Mouse (Mus musculus) limb, embryonic 11.5 days (tissue): ENCODE measurements at regions not wholly inside any gene's neighbourhood (a gene's known extent, or its start where the extent isn't known, plus 50 kb on each side); places are given as distances from the start of the nearest gene placed in this dataset.

Experiments used
- ATAC-seq: fragments of 200-750 bp; cut with Nextera tagmentation; 2 replicates; pipeline ENCODE4 v1.8.0; 2017; ENCODE audit warnings: low read depth; ENCODE audit not compliant: insufficient number of reproducible peaks, low FRiP score, low TSS enrichment
- DNase-seq: peaks from one replicate; pipeline ENCODE4 v3.0.0-alpha.2; 2015; ENCODE audit warnings: low spot score
- H3K27ac ChIP-seq: fragments of 300-500 bp; sonication (generic); replicated peaks from 2 replicates; pipeline ENCODE4 v1.5.1; 2014; ENCODE audit warnings: low read depth, mild to moderate bottlenecking, low read length
- H3K27me3 ChIP-seq: fragments of 300-500 bp; sonication (generic); 2 replicates; pipeline ENCODE4 v1.6.1; 2014; ENCODE audit warnings: mild to moderate bottlenecking, low read length, mixed read lengths; ENCODE audit not compliant: control insufficient read depth, insufficient read depth
- H3K36me3 ChIP-seq: fragments of 300-500 bp; sonication (generic); 2 replicates; pipeline ENCODE4 v1.6.1; 2014; ENCODE audit warnings: mild to moderate bottlenecking, low read length, moderate library complexity, mixed read lengths; ENCODE audit not compliant: control insufficient read depth, insufficient read depth
- H3K4me1 ChIP-seq: fragments of 300-500 bp; sonication (generic); 2 replicates; pipeline ENCODE4 v1.6.1; 2014; ENCODE audit warnings: low read length, mixed read lengths; ENCODE audit not compliant: control insufficient read depth, insufficient read depth
- H3K4me2 ChIP-seq: fragments of 300-500 bp; sonication (generic); 2 replicates; pipeline ENCODE4 v1.6.1; 2014; ENCODE audit warnings: low read depth, mild to moderate bottlenecking, moderate library complexity; ENCODE audit not compliant: severe bottlenecking
- H3K4me3 ChIP-seq: fragments of 300-500 bp; sonication (generic); 2 replicates; pipeline ENCODE4 v1.5.1; 2014; ENCODE audit warnings: low read depth, low read length
- H3K9ac ChIP-seq: fragments of 300-500 bp; sonication (generic); 2 replicates; pipeline ENCODE4 v1.6.1; 2014; ENCODE audit warnings: mild to moderate bottlenecking, low read length
- H3K9me3 ChIP-seq: fragments of 300-500 bp; sonication (generic); 2 replicates; pipeline ENCODE4 v1.6.1; 2016; ENCODE audit warnings: low read length; ENCODE audit not compliant: control insufficient read depth
- WGBS: fragments of 180-500 bp; shearing (Covaris S2); extraction: QIAGEN DNeasy Blood & Tissue Kit; methylation state at CpG from one replicate; pipeline ENCODE4 v1.1.7; 2014; 5-methylcytosine and 5-hydroxymethylcytosine counted together

DNA sequence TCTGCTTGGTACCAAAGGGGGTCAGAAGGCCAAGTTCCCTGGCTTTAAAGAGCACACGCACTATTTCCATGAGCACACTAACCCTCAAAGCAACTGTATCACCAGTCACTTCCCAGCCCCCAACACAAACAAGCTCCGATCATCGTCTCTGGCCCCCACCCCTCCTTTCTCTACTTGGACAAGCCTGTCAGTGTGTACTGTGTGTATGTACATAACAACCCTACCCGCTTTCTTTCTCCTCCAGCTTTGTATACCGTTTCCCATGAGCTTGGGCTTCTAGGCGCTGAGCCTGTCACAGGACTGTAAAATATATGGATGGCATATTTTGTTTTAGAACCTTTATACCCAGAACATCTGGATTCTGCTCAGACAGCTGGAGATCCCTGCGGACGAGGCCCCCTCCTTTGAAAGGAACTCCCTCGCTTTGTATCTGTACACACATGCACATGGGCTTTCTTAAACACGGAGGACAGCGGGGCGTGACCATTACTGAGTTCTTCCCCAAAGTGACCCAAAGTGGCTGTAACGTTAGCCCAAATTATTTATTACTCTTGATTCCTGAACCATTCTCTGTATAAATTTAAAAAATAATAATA lies 95.1 kb downstream of the Cpn2 start:
- Histone ChIP-seq H3K4me2 (no peak overlapping the region), H3K9me3 (no peaks in the 10 kb centered on the region), H3K4me3 (no peak overlapping the region), H3K4me1 (peaks cover 44% of the 10 kb centered on the region), H3K27ac (peak overlapping the region; percentile 70), H3K27me3 (no peaks in the 10 kb centered on the region), H3K36me3 (no peaks in the 10 kb centered on the region), H3K9ac (no peak overlapping the region)
- 30% methylated on average over 13 of the region's 13 CpGs for WGBS
- no peak for DNase-seq
- ATAC-seq, result peak; percentile 46

DNA sequence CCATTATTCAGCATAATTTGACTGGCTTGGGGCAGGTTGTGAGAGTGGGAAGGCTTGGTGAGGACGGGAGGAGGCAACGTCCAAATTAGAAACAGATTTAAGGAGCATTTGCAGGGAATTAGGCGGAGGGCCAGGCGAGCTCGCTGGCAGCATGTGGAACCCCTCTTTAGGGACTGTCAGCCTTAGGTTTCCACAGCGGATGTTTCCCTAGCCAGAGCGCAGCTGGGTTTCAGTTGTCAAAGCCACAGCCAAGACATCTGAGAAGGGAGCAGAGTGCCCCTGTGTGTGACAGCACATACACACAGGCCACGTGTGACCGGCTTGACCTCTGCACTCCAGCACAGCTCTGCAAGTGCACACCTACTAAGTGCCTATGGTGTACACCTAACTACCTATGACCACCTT lies 94.5 kb downstream of the Cpn2 start:
- 8% methylated on average over 9 of the region's 9 CpGs for WGBS
- H3K9ac ChIP-seq, result no peak overlapping the region
- H3K4me2 ChIP-seq, result no peak overlapping the region
- peak; percentile 65 for ATAC-seq
- peak overlapping the region; percentile 65 for H3K27ac ChIP-seq
- no peak overlapping the region for H3K4me3 ChIP-seq
- H3K36me3 ChIP-seq, result no peaks in the 10 kb centered on the region
- DNase-seq, result peak; percentile 84
- H3K4me1 ChIP-seq, result peaks cover 44% of the 10 kb centered on the region
- H3K27me3 ChIP-seq, result no peaks in the 10 kb centered on the region
- no peaks in the 10 kb centered on the region for H3K9me3 ChIP-seq

DNA sequence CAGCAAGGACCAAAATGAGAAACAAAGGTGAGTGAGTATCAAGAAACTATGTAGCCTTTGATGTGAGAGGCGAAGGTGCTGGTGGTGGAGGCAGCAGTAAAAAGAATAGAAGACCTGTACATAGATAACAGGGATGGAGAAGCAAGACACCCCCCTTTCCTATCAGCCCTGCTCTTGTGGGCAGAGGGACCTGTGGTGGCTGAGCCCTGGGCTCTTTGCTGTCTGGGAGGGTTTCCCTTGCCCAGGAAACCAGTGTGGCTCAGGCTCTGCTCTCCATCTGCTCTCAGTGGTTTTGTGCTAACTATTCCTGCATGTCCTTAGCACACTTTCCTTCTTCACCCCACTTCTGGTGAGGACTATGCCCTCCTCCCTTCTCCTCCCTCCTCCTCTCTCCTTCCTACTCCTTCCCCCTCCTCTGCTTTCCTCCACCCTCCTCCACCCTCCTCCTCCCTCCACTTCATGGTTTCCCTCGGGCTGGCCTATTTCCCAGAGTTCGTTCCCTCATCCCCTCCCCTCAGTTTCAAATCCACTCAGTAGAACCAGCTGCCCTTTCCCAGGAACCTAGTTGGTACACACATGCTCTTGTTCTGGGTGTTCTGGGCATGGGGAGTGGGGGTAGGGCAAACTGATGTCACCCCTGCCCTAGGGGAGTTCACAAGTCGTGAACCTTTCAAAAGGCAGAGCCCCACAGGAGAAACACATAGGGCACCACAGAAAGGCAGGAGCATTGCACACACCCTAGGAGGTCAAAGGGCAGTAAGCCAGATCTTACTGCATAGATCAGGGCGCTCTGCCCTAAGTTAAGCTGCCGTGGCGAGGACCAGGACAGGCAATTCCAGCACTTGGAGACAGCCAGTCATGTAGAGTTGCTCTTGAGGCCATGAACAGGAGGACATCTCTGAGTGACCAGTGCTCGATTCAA lies 93.1 kb downstream of the Cpn2 start:
- DNase-seq, result no peak
- no peaks in the 10 kb centered on the region for H3K27me3 ChIP-seq
- no peak overlapping the region for H3K9ac ChIP-seq
- 38% methylated on average over 8 of the region's 8 CpGs for WGBS
- H3K9me3 ChIP-seq, result no peaks in the 10 kb centered on the region
- no peak overlapping the region; the same call in 1 of the 2 replicates for H3K27ac ChIP-seq
- no peak overlapping the region for H3K4me3 ChIP-seq
- no peaks in the 10 kb centered on the region for H3K36me3 ChIP-seq
- peaks cover 44% of the 10 kb centered on the region for H3K4me1 ChIP-seq
- ATAC-seq, result no peak
- no peak overlapping the region for H3K4me2 ChIP-seq

DNA sequence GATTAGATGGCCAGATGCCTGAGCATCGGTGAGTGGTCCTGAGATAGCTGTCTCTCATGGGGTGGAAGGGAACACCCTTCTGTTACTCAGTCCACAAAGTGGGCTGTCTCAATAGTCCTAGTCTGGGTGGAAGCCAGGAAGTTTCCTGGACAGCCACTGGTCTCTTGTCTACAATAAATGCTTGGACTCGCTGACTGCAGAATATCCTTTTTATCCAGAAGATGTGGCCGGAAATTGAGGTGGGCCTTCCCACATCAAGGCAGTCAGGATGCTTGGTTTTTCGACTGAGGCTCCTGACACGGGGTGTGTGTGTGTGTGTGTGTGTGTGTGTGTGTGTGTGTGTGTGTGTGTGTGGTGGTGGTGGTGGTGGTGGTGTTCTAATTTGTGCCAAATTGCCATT lies 91.0 kb downstream of the Cpn2 start:
- ATAC-seq, result no peak
- peaks cover 32% of the 10 kb centered on the region for H3K4me1 ChIP-seq

DNA sequence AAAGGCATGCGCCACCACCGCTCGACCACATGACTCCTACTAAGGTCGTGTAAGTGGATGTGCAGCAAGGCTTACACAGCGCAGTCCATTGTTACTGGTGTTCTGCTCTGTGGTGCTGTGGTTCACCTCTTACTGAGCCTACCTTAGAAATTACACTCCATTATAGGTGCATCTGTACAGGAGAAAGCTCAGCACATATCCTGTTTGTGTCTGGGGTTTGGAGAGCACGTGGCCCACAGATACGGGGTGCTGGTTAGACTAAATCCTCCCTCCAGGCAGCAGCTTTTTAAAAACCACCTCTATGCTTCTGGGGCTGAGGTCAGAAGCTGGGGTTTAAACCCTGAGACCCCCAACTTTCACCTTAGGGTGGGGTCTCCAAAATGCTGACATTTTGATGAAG lies 89.5 kb downstream of the Cpn2 start:
- Histone ChIP-seq H3K27ac (no peak overlapping the region), H3K27me3 (no peaks in the 10 kb centered on the region), H3K4me2 (no peak overlapping the region), H3K4me1 (peaks cover 20% of the 10 kb centered on the region), H3K9ac (no peak overlapping the region), H3K36me3 (no peaks in the 10 kb centered on the region), H3K4me3 (no peak overlapping the region), H3K9me3 (no peaks in the 10 kb centered on the region)
- ATAC-seq (no peak), DNase-seq (no peak)
- WGBS, result 85% methylated on average over 7 of the region's 7 CpGs

More for the DNA sequence above, 91.0 kb downstream of the Cpn2 start:
- no peaks in the 10 kb centered on the region for H3K9me3 ChIP-seq
- DNase-seq, result no peak
- H3K36me3 ChIP-seq, result no peaks in the 10 kb centered on the region
- H3K4me3 ChIP-seq, result no peak overlapping the region
- no peak overlapping the region for H3K4me2 ChIP-seq
- no peak overlapping the region for H3K27ac ChIP-seq
- no peak overlapping the region for H3K9ac ChIP-seq
- WGBS, result 95% methylated on average over 5 of the region's 5 CpGs
- no peaks in the 10 kb centered on the region for H3K27me3 ChIP-seq

DNA sequence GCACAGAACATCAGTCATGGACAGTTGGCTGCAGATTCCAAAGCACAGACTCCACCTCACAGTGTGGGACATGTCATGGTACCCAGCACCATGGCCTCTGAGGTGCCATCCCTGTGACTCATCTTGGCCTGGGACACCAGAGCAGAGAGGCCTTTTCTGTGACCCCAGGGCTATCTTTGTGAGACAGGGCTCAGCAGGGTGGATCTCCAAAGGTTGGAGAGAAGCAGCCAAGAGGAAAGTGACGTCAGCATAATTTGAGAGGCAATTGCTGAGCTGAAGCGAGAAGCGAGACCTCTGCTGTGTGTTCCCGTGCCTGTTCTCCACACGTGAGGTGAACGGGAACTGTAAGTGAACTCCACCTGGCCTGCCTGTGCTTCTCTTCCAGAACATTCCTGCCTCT lies 88.7 kb downstream of the Cpn2 start:
- H3K4me2 ChIP-seq, result no peak overlapping the region
- H3K27ac ChIP-seq, result no peak overlapping the region
- no peak for ATAC-seq
- no peak overlapping the region for H3K9ac ChIP-seq
- no peaks in the 10 kb centered on the region for H3K9me3 ChIP-seq
- no peaks in the 10 kb centered on the region for H3K27me3 ChIP-seq
- 65% methylated on average over 6 of the region's 6 CpGs for WGBS
- no peak for DNase-seq
- no peaks in the 10 kb centered on the region for H3K36me3 ChIP-seq
- peaks cover 12% of the 10 kb centered on the region for H3K4me1 ChIP-seq
- no peak overlapping the region for H3K4me3 ChIP-seq

DNA sequence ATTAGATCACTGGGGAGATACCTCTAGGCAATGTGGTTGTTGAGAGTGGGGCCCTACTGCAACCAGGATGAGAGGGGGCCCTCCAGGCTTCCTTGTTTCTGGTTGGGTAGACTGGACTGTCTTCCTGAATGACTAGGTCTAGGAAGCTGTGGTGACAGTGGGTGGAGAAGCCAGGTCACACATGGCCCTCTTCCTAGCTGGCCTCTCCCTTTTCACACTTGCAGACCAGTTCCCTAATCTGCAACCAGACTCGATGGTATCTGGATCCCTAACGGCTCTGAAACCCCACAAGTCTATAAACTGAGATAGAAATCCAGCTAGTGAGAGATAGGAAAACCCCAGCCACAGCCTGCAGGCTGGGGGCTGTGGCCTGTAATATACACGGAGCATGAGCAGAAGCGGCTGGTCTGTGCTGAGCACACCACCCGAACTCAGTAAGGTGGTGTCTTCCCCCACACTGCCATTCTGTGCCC lies 87.8 kb downstream of the Cpn2 start:
- no peak overlapping the region for H3K9ac ChIP-seq
- peaks cover 8% of the 10 kb centered on the region for H3K4me1 ChIP-seq
- no peaks in the 10 kb centered on the region for H3K36me3 ChIP-seq
- ATAC-seq (no peak), DNase-seq (no peak)
- no peak overlapping the region for H3K4me2 ChIP-seq
- H3K27ac ChIP-seq, result no peak overlapping the region
- 55% methylated on average over 5 of the region's 5 CpGs for WGBS
- no peak overlapping the region for H3K4me3 ChIP-seq
- H3K27me3 ChIP-seq, result no peaks in the 10 kb centered on the region
- no peaks in the 10 kb centered on the region for H3K9me3 ChIP-seq

DNA sequence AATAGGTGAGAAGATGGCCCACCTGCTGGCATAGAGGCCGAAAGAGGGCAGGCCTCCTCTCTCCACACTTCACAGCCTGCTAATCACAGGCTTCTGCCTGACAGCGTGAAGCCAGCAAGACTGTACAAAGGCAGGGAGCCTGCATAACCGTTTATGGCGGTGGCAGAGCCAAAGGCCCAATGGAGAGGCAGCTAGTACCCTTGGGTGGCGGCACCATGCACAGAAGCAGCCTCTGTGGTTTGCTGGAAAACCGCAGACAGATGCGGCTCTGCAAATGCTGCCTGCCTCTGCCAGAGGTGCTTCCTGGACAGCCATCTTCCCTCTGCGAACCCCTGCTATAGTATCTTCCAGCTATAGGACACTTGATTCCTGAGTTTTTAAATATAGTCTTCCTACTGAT lies 86.2 kb downstream of the Cpn2 start:
- Histone ChIP-seq H3K27me3 (no peaks in the 10 kb centered on the region), H3K4me2 (no peak overlapping the region), H3K36me3 (no peaks in the 10 kb centered on the region), H3K9ac (no peak overlapping the region), H3K4me3 (no peak overlapping the region), H3K9me3 (no peaks in the 10 kb centered on the region), H3K27ac (no peak overlapping the region), H3K4me1 (peaks cover 18% of the 10 kb centered on the region)
- DNase-seq (no peak), ATAC-seq (no peak)
- 81% methylated on average over 8 of the region's 8 CpGs for WGBS
